Mouse (Mus musculus) E14TG2a.4 (cell line): ENCODE results near the gene Zfp644.

ENCODE experiments used
- CTCF ChIP-seq: conservative IDR thresholded peaks from 2 replicates; pipeline ENCODE4 v1.5.1; 2014; ENCODE audit warnings: low read length
- NANOG ChIP-seq: IDR thresholded peaks from 2 replicates; pipeline ENCODE4 v1.6.1; 2014; ENCODE audit warnings: borderline replicate concordance, low read length, mixed read lengths
- POU5F1 ChIP-seq: IDR thresholded peaks from 2 replicates; pipeline ENCODE4 v1.6.1; 2014; ENCODE audit warnings: low read length, borderline replicate concordance

GRCm38 (mm10) chr5:106695681-106696395 lies 1.2 kb downstream of the Zfp644 start:
- TF ChIP-seq CTCF (no peak), POU5F1 (no peak), NANOG (no peak)
